Mouse (Mus musculus): ENCODE data around the gene Arhgef17.

DNA sequence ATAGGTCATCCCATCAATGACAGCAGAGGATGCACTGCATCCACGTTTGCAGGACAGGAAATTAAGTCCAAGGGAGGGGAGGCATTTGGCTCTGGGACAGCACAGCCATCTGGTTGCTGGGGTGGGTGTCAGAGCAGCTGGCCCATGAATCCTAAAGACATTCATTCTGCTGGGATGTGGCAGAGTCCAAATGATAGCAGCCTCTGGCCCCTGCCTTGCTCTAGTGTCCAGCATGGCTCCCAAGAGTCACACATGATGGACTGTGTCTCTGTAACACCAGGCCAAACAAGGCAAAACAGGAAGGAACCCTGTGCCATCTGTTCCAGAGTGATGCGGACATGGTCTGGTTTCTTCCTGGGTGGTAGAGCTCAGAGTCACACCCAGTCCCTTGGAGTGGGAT, 20.0 kb upstream of the Arhgef17 start:
- TF ChIP-seq GATA1 (IDR thresholded peaks at IDR 0.05; ENCODE audit: low read length) (no peak), TAL1 (IDR thresholded peaks at IDR 0.05; ENCODE audit: low read length) (no peak)

Data from erythroblast, embryonic 14.5 days (primary cell).